Mouse (Mus musculus): ENCODE measurements at regions not wholly inside any gene's neighbourhood (a gene's known extent, or its start where the extent isn't known, plus 50 kb on each side); places are given as distances from the start of the nearest gene placed in this dataset.

- TF ChIP-seq TAL1 (conservative IDR thresholded peaks at IDR 0.05; ENCODE audit: low read depth, low read length) (no peak), CTCF (IDR thresholded peaks at IDR 0.05; ENCODE audit: low read depth, low read length) (no peak), POLR2AphosphoS5 (IDR thresholded peaks at IDR 0.05; ENCODE audit: insufficient replicate concordance, low read depth, low read length) (no peak)
These were observed 227.9 kb upstream of the Irx2 start for GRCm38 (mm10) chr13:72400677-72401076.
